Mouse (Mus musculus): ENCODE results near the gene Rfc5.

Gene Rfc5

DNA sequence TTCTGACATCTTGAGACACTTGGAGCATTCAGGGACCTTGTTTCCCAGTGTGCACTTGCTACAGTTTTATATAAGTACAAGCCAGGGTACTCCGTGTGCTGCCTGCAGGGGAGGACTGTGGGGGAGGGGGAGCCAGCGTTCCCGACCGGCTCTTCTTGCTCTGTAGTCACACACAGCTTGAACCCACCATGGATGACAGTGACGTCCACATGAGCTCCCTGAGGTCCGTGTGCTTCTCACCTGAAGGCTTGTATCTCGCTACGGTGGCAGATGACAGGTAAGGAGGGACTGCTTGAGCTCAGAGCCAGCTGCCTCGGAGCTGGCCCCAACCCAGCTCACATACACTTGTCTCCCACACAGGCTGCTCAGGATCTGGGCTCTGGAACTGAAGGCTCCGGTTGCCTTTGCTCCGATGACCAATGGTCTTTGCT is 12.5 kb downstream of the Rfc5 start:
- in situ Hi-C loops (cut with MseI, MboI) = no loop called here

DNA sequence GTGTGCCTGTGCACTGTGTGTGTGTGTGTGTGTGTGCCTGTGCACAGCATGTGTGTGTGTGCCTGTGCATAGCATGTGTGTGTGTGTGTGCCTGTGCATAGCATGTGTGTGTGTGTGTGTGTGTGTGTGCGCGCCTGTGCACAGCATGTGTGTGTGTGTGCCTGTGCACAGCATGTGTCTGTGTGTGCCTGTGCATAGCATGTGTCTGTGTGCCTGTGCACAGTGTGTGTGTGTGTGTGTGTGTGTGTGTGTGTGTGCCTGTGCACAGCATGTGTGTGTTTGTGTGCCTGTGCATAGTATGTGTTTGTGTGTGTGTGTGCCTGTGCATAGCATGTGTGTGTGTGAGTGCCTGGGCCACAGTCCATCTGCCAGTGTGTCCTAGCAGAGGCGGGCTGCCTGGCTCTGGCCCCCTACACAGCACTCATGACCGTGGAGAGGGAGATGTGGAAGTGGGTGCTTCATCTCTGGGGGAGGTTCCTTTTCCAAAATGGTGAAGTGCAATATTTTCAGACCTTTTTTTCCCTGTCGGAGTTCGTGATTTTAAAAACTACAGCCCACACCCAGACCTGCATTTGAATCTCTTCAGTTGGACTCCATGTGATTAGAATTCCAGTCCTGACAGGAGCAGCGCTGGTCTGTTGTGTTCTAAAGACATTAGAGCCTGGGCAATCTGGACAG is 14.3 kb downstream of the Rfc5 start:
- in situ Hi-C loops (cut with MseI, MboI) = no loop called here

DNA sequence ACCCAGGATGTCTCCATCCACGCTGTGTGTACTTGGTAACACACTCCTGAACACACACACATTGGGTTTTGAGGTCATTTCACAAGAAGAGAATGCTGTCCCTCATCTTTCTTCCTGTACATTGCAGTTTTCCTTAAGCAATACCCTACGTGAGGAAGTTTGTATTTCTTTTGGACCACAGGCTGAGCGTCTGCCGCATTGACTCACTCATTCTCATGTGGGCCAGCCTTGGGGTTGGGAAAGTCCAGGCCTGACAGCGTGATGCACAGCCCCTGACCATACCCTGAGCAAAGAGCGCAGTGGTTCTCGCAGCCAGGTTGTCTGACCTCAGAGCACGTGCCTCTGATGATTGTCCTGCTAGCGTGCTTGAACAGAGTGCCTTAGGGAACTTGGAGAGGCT is 15.4 kb downstream of the Rfc5 start:
- in situ Hi-C loops (cut with MseI, MboI) = no loop called here

DNA sequence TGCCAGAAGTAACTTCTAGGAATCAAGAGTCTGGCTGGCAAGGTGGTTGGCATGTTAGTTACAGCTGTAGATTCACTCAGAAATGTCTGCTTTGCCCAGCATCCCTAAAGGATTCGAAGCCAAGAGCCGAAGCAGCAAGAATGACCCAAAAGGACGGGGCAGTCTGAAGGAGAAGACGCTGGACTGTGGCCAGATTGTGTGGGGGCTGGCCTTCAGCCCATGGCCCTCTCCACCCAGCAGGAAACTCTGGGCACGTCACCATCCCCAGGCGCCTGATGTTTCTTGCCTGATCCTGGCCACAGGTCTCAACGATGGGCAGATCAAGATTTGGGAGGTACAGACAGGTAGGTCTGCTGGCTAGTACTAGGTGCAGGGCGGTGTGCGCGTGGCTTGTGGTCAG is 18.3 kb downstream of the Rfc5 start:
- in situ Hi-C loops (cut with MseI, MboI) = no loop called here

DNA sequence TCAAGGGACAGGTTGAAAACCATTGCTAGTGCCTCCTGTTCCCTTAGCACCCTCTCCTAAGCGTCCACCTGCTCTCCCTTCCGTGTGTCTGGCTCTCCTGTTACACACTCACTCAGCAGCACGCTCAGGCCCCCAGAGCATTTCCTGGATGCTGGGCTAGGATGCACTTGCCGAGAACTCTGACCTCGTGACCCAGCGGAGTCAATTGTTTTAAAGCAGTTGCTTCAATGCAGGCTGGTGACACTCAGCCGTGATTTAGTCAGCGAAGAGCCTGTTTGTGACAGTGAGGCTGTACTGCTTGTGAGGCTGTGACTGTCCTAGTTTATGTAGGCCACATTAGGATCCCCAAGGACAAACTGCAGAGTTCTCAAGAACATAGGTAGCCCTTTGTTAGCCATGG is 21.6 kb downstream of the Rfc5 start:
- in situ Hi-C loops (cut with MseI, MboI) = no loop called here

DNA sequence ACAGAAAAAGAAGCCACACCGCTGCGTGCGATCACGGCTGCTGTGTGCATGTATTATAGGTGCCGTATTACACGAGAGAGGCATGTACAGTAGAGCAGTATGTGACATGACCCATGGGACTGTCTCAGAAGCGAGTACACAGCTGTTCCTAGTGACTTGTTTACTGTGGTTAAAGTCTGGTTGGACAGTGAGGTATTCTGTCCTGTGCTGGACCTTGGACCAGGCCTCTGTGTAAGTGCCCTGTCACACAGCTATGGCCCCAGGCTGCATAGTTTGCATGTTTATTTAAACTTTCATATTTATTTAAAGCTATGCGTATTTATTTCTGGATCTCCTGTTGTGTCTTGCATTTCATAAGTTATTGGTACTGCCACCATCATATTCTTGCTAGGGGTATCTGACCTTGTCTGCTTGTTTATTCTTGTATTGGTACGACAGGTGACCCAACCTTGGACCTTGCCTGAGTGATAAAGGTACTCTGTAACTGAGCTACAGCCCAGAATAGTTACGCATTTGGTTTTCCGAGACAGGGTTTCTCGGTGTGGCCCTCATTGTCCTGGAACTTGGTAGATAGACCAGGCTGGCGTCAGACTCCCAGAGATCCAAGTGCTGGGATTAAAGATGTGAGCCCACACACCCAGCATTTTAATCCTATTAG is 22.8 kb downstream of the Rfc5 start:
- in situ Hi-C loops (cut with MseI, MboI) = no loop called here

DNA sequence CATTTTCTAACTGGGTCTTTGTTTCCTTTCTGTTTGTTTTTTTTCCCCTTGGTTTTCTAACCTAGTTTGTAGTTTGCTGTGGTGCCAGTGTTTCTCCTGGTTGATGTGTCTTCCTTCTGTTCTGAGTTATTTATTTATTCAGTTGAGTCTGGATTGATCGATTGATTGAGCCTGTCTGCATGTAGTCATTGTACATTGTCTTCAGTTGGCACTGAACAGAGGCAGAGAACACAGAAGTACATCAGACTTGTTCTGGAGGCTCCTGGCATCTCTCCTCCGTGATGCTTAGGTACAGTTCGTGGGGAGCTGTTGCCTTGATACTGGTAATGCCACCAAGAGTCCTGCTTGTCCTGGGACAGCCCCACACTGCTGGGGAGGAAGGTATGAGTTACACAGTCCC is 24.0 kb downstream of the Rfc5 start:
- in situ Hi-C loops (cut with MseI, MboI) = no loop called here

DNA sequence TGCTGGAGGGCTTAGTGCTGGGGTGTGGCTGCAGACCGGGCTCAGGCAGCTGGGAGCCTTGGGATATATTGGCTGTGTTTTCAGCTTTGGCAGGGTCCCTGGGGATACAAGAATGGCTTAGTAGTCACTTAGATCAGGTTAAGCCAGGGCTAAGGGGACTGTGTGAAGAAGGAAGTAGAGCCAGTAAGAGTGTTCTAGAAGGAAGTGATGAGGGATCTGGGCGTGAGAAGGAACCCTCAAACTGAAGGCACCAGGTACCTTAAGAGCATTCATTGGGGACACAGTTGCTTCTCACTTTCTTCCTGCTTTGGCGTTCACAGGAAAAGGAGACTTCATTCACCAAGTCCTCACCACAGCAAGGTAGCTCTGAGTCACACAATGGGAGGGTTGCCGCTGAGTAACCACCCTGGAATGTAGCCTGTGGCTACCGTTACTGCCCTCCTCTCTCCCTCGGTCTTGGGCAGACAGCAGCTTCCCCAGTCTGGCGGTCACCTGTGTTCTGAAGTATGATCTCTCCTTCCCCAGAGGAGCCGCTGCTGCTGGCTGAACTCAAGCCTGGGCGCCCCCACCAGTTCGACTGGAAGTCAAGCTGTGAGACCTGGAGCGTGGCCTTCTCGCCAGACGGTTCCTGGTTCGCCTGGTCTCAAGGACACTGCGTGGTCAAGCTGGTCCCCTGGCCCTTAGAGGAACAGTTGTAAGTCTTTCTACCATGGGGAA is 25.6 kb downstream of the Rfc5 start:
- in situ Hi-C loops (cut with MseI, MboI) = no loop called here

DNA sequence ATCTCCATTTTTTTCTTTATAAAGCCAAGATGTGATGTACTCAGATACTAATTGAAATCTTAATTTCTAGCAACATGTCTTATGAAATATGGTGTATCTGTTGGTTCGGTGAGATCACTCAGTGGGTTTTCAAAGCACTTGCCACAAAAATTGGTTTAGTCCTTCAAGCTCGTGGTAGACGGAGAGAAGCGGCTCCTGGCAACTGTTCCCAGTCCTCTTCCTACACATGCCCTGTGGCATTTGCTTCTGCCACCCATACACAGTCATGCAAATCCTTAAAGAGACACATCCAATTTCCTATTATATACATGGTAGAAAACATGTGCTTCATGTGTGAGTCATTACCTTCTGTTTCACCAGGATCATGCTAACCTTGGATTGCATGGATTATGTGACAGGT is 27.3 kb downstream of the Rfc5 start:
- in situ Hi-C loops (cut with MseI, MboI) = no loop called here

DNA sequence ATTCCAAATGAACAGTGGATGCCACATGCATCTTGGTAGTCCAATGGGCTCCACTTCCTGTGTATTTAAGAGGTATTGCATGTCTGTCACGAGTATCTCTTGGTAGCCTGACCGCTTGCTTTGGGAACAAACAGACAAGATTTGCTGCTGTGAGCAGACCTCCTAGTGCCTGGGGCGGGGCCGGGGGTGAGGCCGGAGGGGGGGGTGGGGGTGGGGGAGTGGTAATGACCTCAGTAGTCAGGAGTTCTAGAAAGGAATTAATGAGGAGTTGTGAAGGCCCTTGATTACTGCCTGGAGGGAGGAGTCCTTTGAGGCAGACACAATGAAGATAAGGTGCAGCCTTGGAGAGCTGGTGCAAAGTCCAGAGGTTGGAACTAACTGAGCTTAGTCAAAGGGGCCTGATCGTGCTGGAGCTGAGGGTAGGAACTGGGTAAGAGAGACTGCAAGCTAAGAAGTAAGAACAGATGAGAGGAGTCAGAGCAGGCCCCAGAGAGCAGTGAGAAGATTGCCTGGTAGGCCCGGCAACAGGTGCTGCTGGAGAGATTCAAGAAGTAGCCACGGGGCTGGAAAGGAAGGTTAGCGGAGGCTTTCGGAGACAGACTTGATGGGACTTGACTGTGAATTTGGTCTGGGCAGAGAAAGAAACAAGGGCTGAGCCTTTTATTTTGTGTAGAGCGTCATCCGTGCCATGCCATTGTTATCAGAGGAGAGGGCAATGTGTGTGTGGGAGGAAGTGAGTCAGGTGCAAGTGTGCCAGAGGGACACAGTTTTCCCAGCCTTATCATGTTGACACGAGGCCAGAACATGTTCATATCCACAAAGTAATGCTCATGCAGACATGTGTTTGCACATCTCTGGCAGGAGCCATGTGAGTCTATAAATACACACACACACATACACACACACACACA is 28.0 kb downstream of the Rfc5 start:
- in situ Hi-C loops (cut with MseI, MboI) = no loop called here

DNA sequence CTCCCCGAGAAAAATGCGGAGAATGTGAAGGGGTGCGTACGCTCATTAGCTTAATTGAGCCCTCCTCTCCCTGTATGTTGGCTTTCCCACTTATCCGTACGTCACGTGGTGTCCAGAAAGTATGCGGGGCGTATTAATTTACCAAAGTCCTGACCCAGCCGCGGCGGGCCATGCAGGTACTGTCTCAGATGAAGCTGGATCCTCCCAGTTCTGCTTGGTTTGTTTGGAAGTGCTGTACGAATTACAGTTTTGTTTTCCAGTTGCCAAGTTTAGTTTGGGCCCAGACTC is 28.7 kb downstream of the Rfc5 start:
- in situ Hi-C loops (cut with MseI, MboI) = no loop called here

DNA sequence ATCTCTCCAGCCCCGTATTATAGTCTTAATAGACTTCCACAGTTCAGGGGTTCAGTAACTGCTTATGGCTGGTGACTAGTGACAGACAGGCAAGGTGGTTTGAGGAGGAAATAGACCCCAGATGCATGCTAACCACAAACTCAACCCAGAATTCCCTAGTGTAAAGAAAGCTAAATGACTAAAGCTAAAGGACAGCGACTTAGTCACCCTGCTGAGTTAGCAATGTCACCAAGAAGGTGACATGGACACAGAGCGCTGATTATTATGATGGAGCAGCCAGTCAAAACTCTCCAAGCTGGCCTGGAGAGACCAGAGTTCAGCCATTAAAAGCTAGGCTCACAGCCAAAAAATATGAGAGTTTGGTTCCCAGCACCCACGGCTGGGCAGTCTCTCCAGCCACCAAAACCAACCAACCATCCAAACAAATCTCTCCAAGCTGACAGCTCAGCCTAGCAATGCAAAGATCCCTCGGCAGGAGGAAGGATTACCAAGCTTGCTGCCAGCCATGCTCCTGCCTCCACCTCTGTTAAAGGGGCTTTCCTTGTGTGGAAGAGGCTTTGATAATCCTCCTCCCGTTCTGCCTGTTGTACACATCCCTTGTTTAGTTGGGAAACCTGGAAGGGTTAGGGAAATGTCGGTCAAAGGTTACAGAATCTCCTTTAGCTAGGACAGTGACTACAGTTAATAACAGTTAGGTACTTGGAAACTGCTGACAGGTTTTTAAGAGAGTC is 29.2 kb downstream of the Rfc5 start:
- in situ Hi-C loops (cut with MseI, MboI) = no loop called here

DNA sequence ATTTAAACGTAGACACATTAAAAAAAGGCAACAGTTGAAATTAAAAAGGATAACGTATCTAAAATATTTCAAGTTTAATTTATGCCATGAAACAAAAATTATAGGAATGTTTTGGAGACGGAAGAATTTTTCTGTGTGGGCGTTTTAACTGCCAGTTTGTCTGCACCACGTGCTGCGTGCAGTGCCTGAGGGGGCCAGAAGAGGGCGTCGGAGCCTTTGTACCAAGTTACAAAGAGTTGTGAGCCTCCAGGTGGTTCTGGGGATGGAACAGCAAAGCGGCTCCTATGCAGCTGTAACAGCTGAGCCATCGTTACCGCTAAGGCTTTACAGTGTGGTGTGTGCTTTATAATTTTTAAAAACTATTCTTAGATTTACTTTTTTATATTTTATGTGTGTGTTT is 30.1 kb downstream of the Rfc5 start:
- in situ Hi-C loops (cut with MseI, MboI) = no loop called here

DNA sequence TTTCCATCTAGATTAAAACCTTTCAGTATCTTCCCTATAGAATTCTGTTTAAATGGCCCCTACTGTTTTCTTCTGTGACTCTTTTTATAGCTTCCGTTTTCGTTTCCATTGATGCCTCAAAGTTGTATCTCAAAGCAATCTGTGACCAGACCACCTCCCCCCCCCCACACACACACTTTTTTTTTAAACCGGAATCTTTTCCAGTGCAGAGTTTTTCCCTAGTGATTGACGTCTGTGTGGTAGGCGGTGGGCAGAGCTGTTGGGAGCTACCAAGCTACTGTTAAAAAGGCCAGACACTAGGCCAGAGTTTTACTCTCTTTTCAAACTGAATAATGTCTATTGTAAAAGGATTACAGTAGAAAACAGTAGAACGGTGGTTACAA is 30.6 kb downstream of the Rfc5 start:
- in situ Hi-C loops (cut with MseI, MboI) = no loop called here

DNA sequence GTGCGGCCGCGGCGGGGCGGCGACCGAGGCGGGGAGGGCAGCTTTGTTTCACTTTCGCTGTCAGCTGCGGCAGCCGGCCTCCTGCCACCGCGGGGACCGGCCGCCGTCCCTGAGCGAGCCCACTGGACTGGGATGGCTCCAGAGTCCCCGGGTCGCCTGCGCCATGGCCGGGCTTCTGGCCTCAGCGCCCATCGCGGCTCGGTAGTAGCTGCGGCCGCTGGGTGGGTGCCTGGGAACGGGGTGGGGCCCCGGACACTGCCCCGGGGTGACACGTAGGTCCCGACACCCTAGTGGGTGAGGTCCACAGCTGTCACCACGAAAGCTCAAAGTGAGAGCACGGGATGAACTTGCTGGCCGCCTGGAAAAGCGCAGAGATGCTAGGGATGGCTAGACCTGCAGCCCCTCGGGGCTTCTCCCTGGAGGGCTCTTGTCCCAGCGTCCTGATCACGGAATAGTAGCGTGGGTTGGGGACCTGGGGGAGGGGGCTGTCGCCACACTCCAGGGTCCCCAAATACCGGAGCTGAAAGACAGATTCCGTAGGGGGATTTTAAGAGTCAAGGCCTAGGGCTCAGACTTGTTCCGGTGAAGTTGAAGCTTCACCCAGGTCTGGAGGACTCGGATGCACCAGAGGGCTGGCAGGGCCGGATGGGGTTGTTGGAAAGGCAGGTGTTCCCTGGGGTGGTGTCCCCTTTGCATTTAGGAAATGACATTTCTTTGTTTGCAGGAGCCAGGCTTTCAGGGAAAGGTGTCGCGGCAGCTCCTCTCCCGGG is 31.2 kb downstream of the Rfc5 start:
- in situ Hi-C loops (cut with MseI, MboI) = no loop called here

DNA sequence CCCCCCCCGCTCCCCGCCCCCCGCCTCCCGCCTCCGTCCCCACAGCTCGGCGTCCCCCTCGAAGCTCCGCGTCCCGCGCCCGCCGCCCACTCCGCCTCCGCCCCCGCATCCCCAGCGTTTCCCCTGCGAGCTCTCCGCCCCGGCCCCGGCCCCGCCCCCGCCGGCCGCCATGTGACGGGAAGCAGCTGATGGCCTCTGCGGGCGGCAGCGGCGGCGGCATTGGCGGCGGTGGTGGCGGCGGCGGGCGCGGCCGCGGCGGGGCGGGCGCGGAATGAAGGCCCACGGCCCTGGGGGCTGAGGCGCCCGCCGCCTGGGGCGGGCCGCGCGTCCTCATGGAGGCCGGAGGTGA is 31.7 kb downstream of the Rfc5 start, which contains the start of gene Wsb2:
Gene Wsb2, plus strand, starts transcription at position 176 of the 349 bp plus-strand sequence.
- in situ Hi-C loops (cut with MseI, MboI) = no loop called here

DNA sequence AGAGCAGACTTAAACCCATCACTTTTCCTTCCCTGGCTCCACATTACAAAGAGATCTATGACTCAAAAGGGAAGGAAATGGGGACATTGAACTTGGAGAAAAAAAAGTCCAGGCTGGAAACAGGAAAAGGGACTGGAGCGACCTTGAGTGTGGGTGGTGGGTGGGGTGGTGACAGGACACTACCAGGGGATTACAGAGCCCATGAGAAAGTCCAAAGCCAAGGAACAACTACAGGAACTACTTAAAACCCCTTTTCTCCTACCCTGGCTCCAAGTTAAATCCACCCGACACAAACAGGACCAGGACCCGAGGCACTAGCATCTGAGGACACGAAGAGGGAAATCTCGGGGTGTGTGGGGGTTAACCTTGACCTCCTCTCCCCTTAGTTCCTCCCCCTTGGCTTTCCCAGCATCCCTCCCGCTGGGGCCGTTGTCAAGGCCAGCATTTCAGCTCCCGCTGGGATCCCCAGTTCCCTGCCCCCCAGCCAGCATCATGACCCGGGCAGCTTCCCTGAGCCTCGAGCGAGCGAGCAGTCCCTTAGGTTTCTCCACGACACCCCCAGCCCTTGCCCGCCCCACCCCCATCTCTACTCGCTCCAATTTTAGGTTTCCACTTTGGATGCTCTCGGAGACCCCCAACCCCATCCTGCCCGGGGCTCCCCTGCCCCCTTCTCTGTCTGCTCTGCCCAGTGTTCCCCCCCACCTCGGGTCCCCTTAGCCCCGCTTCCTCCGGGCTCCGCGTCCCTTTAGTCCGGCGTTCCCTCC is 32.3 kb downstream of the Rfc5 start:
- in situ Hi-C loops (cut with MseI, MboI) = no loop called here

DNA sequence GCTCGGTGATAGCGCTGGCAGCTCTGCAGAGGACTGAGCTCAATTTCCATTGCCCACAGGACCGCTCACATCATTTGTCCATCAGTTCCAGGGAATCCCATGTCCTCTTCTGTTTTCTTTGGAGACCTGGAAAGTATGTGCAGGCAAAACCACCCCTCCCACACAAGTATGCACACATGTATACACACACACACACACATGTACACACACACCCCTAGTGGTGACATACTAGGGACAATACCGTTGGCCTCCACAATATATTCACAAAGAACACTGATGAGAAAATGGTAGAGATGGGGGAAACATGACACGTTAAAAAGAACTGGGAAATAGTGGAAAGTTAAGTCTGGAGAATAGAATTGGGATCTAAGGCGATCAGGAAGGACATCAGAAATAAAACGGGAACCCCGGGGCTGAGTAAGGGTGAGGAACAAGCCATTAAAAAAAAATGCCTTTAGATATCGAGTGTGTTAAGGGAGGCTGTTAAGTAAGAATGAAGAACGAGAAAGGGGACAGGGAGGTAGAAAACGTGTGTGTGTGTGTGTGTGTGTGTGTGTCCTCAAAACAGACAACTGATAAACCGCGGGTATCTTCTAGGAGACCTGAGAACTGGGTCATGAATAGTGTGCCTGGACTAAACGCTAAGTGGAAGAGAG is 33.1 kb downstream of the Rfc5 start:
- in situ Hi-C loops (cut with MseI, MboI) = no loop called here

DNA sequence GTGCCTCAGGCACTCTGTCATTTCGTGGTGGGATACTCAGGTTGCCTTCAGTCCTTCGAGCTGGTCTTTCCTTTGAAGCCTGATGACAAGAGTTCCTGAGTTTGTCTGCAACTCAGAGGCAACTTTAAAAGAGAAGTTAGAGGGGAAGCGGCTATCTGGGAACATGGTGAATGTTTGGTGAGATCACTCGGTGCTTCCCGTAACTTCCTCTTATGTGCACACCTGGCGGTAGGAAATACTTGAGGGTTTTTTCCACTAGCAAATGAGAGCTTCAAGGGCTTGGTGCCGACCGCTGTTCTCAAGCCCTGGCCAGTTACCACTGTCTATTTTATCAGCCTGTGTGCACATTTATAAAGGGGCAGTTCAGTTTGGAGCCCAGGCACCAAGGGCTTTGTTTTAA is 34.7 kb downstream of the Rfc5 start:
- in situ Hi-C loops (cut with MseI, MboI) = no loop called here

DNA sequence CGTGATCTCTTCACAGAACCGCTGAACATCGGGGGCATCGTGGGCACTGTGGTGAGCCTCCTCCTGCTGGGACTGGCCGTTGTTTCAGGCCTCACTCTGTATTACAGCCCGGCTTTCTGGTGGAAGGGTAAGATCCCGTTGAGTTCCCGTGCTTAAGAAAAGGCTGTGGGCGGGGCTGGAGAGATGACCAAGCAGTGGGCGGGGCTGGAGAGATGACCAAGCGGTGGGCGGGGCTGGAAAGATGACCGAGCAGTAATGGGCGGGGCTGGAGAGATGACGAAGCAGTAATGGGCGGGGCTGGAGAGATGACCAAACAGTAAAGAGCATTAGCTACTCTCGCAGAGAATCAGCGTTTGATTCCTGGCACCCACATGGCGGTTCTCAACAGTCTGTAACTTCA is 40.6 kb downstream of the Rfc5 start:
- in situ Hi-C loops (cut with MseI, MboI) = no loop called here
